Mouse (Mus musculus): Measurements from ENCODE around the gene Eps8l2.

- TF ChIP-seq CTCF (IDR thresholded peaks at IDR 0.05; ENCODE audit: borderline replicate concordance, extremely low read depth, insufficient read depth, insufficient read length) (no peak), POLR2A (IDR thresholded peaks at IDR 0.05; ENCODE audit: borderline replicate concordance, extremely low read depth, insufficient read depth, insufficient read length, poor library complexity, severe bottlenecking) (no peak)
Measured at GRCm38 (mm10) chr7:141340023-141340422, 1.3 kb downstream of the Eps8l2 start.

Data from brain, embryonic 14.5 days (tissue).